Mouse (Mus musculus) olfactory bulb, adult 2 months (tissue): Measurements from ENCODE around the gene Zfp579.
A peak's percentile ranks its signal among the peaks of the same experiment; 100 is the strongest.

Experiments used
- CTCF ChIP-seq: fragments of 200-500 bp; IDR thresholded peaks from 2 replicates; pipeline ENCODE4 v1.5.1; 2012; ENCODE audit warnings: low read depth, mild to moderate bottlenecking, low read length, moderate library complexity; ENCODE audit not compliant: insufficient read depth
- POLR2A ChIP-seq: fragments of 200-500 bp; IDR thresholded peaks from 2 replicates; pipeline ENCODE4 v1.6.1; 2012; ENCODE audit warnings: mild to moderate bottlenecking, low read depth, low read length, moderate library complexity; ENCODE audit not compliant: insufficient read depth

- TF ChIP-seq CTCF (no peak), POLR2A (peak; percentile 43; the same call in 1 of the 2 replicates)
These were observed 24.2 kb upstream of the Zfp579 start, which contains the start of the genes Zfp865 and Ccdc106 for GRCm38 (mm10) chr7:5020000-5020681.
